Mouse (Mus musculus): ENCODE data around the gene Nfkbid. TPM values are rescaled to one million over a fixed set of nuclear protein-coding genes. Genes with fewer than 3 reads are reported as not detected.

The Nfkbid gene
- polyA plus RNA-seq (2017; shearing (Covaris generic)) = 102 TPM

DNA sequence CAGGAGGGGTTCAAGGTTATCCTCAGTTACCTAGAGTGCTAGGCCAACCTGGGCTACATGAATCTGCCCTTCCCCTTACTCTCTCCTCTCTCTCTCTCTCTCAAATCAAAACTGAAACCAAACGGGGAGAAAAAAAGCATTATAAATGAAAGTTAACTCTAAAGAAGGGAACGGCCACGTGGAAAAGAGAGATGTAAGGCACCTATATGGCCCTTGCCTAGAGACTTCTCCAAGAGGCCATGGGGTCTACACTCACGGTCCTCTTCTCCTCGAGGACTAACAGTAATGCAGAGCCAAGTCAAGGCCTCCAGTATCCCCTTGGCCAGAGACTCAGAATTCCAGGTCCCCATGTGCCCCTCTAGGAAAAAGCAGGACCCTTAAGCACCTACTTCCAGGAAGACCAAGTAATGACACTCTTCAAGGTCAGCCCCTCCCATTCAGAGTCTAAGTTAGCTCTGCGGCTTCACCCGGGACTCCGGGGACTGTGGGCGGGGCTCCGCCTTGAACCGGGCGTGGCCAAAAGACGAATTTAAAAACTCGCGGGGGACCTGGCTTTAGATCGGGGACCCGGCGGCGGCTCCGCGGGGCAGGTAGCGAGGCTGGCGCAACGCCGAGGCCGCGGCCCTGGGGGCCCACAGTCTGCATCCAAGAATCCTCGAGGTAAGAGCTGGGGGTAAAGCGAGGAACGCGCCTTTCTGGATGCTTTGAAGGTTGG, at the start of gene Nfkbid:
Nfkbid (plus strand) TSS at position 558 of the 715 bp plus-strand sequence.

DNA sequence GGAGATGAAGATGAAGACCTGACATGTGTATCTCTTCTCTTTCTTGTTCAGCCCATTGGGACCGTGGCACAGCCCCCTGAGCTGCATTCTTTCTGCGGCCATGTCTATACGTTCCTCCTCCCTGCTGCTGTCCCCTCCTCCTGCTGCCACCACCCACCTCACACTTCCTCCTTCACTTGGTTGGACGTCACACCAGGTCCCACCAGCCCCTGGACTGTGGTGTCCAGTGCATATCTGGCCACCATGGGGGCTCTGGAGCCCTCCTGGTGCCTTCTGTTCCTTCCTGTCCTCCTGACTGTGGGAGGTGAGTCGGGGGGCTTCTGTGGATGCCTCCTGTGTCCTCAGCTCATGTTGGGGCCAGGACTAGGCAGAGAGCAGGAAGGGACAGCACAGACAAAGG, 7.9 kb upstream of the Nfkbid start, which contains the start of gene Tyrobp:
Tyrobp (plus strand) TSS at position 165 of the 400 bp plus-strand sequence.

DNA sequence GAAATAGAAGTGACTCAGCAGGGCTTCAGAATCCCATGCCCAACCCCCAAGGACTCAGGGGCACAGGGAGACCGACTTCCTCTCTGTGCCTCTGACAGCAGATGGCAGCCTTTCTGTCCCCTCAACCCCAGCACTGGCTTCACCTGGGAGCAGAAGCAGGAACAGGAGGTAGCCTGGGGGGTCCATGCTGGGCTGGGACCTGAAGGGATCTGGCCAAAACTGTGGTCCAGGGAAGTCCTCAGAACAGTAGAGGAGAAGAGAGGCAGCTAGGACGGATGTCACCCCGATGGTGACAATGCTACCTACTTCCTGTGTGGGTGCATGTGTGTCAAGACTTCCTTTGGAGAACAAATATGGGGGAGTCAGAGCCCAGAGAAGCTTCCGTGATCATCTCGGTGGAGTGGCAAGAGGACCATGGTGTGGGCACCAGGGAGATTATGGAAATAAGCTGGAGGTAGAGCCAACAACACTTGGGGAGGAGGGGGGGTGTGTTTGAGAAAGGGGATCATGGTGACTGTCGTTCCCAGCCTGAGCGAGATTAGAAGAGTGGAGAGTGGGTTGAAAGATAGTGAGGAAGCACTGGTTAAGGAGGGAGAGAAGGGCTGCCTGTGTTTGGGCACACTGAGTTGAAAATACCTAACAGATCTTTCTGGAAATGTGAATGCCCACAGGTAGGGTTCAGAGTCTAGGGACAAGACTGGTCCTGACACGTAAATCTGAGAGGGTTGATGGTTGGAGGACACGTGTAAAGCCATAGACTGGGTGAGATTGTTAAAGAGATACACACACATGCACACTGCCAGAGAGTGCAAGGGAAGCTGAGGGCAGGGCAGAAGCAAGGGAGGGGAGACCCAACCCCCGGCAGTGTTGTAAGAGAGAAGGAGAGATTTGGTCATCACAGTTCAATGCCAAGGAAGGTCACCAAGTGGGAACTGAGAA, 1.7 kb upstream of the Nfkbid start, which contains the start of gene Hcst:
Hcst (minus strand) TSS at position 294 of the 939 bp plus-strand sequence.

DNA sequence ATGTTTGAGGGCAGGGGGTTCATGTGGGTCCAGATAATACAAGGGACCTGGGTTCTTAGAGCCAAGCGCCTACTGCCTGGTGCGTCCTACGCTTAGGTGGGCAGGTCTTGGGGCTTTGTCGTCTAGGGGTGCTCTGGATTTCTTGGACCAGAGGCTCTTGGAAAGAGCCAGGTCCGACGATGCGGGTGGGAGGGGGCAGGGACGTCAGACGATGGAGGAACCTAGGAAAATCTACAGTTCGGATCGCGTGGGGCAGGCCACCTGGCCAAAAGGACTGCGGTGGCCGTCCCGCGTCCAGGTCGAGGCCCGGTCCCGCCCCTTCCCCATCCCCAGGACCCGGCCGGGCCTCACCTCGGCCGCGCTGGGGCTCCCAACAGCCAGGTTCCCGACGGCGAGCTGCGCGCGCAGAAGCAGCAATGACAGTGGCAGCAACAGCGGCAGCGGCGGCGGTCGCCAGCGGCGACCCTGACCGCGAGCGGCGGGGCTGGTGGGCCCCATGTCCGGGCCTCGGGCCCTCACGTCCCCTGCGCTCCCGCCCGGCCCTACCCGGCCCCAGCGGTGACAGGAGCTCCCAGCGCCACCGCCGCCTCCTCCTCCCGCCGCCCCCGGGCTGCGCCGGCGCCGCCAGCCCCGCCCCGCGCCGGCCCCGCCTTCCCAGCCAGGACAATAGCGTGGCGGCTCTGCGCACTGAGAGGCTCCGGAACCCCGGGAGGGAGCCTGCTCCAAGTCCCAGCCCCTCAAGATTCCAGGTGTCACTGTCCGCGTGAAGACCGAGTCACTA, 23.6 kb downstream of the Nfkbid start, which contains the start of gene Aplp1:
Aplp1 (minus strand) TSS at position 565 of the 781 bp plus-strand sequence.

DNA sequence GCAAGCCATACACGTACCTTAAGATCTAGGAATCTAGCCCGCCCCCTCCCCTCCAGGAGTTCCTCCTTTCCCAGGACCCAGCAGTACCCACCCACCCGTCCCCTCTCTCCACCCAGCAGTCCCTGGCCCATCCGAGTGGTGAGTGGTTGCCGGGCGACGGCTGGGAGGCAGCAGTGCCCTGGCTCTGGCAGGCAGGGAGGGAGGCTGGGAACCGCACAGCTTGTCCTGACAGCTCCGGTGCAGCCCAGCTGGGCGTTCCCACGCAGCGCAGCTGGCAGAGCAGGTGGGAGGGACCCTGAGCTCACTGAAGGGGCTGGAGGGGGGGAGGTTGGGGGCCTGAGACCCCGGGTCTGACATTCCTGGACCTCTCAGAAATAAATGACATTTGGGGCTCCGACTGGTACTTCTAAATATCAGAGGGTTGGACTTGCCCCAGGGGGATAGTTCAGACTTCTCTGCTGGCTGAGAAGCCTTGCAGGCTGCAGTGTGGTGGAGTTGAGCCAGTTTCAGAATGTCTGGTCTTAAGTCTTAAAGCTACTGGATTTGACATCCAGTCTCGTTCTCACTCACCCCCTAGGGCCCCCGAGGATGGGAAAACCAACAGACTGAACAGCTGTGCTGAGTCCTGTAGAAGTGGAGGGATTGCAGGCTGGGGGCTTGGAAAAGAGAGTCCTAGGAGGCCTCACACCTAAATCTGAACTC, 36.2 kb downstream of the Nfkbid start, which contains the start of the genes Kirrel2 and Nphs1:
Kirrel2 (minus strand) TSS at position 62 of the 702 bp plus-strand sequence.
Nphs1 (plus strand) TSS at position 687 of the 702 bp plus-strand sequence.

Other genes with a start within 250 kb of the Nfkbid start
- 1.5 TPM for gene Cox7a1, start 237.6 kb upstream of the Nfkbid start, polyA plus RNA-seq (2017; shearing (Covaris generic))
- 74.4 TPM for gene Capns1, start 222.9 kb upstream of the Nfkbid start, polyA plus RNA-seq (2017; shearing (Covaris generic))
- gene Polr2i, start 189.8 kb upstream of the Nfkbid start, polyA plus RNA-seq (2017; shearing (Covaris generic)) = 69.2 TPM
- gene Tbcb, start 189.5 kb upstream of the Nfkbid start, polyA plus RNA-seq (2017; shearing (Covaris generic)) = 134 TPM
- not detected for gene Ovol3, start 186.0 kb upstream of the Nfkbid start, polyA plus RNA-seq (2017; shearing (Covaris generic))
- 0.69 TPM for gene Thap8, start 141.6 kb upstream of the Nfkbid start, polyA plus RNA-seq (2017; shearing (Covaris generic))
- 5.3 TPM for gene Wdr62, start 141.3 kb upstream of the Nfkbid start, polyA plus RNA-seq (2017; shearing (Covaris generic))
- 4.2 TPM for gene Clip3, start 130.0 kb upstream of the Nfkbid start, polyA plus RNA-seq (2017; shearing (Covaris generic))
- gene Alkbh6, start 113.0 kb upstream of the Nfkbid start, polyA plus RNA-seq (2017; shearing (Covaris generic)) = 157 TPM
- 13.5 TPM for gene Syne4, start 106.9 kb upstream of the Nfkbid start, polyA plus RNA-seq (2017; shearing (Covaris generic))
- not detected for gene E130208F15Rik, start 100.0 kb upstream of the Nfkbid start, polyA plus RNA-seq (2017; shearing (Covaris generic))
- 7.4 TPM for gene Sdhaf1, start 97.8 kb upstream of the Nfkbid start, polyA plus RNA-seq (2017; shearing (Covaris generic))
- not detected for gene Lrfn3, start 59.0 kb upstream of the Nfkbid start, polyA plus RNA-seq (2017; shearing (Covaris generic))
- 7.0 TPM for gene Tyrobp, start 8.0 kb upstream of the Nfkbid start, polyA plus RNA-seq (2017; shearing (Covaris generic))
- 514 TPM for gene Hcst, start 1.9 kb upstream of the Nfkbid start, polyA plus RNA-seq (2017; shearing (Covaris generic))
- gene Aplp1, start 23.8 kb downstream of the Nfkbid start, polyA plus RNA-seq (2017; shearing (Covaris generic)) = 3.1 TPM
- gene Kirrel2, start 36.0 kb downstream of the Nfkbid start, polyA plus RNA-seq (2017; shearing (Covaris generic)) = not detected
- not detected for gene Nphs1, start 36.6 kb downstream of the Nfkbid start, polyA plus RNA-seq (2017; shearing (Covaris generic))
- gene Prodh2, start 71.9 kb downstream of the Nfkbid start, polyA plus RNA-seq (2017; shearing (Covaris generic)) = not detected
- gene Arhgap33, start 113.3 kb downstream of the Nfkbid start, polyA plus RNA-seq (2017; shearing (Covaris generic)) = 1.8 TPM
- 5.2 TPM for gene Hspb6, start 130.4 kb downstream of the Nfkbid start, polyA plus RNA-seq (2017; shearing (Covaris generic))
- 10.0 TPM for gene Proser3, start 130.6 kb downstream of the Nfkbid start, polyA plus RNA-seq (2017; shearing (Covaris generic))
- 117 TPM for gene Lin37, start 138.1 kb downstream of the Nfkbid start, polyA plus RNA-seq (2017; shearing (Covaris generic))
- 68.8 TPM for gene U2af1l4, start 141.6 kb downstream of the Nfkbid start, polyA plus RNA-seq (2017; shearing (Covaris generic))
- 97.7 TPM for gene Gm49396, start 141.6 kb downstream of the Nfkbid start, polyA plus RNA-seq (2017; shearing (Covaris generic))
- 274 TPM for gene Psenen, start 141.9 kb downstream of the Nfkbid start, polyA plus RNA-seq (2017; shearing (Covaris generic))
- 171 TPM for gene Igflr1, start 143.7 kb downstream of the Nfkbid start, polyA plus RNA-seq (2017; shearing (Covaris generic))
- 8.9 TPM for gene Kmt2b, start 167.0 kb downstream of the Nfkbid start, polyA plus RNA-seq (2017; shearing (Covaris generic))
- 15.6 TPM for gene Zbtb32, start 177.2 kb downstream of the Nfkbid start, polyA plus RNA-seq (2017; shearing (Covaris generic))
- gene Upk1a, start 191.1 kb downstream of the Nfkbid start, polyA plus RNA-seq (2017; shearing (Covaris generic)) = 0.65 TPM
- gene Cox6b1, start 204.4 kb downstream of the Nfkbid start, polyA plus RNA-seq (2017; shearing (Covaris generic)) = 713 TPM
- not detected for gene Etv2, start 214.1 kb downstream of the Nfkbid start, polyA plus RNA-seq (2017; shearing (Covaris generic))
- gene Rbm42, start 228.6 kb downstream of the Nfkbid start, polyA plus RNA-seq (2017; shearing (Covaris generic)) = 195 TPM
- gene Haus5, start 243.3 kb downstream of the Nfkbid start, polyA plus RNA-seq (2017; shearing (Covaris generic)) = 40.4 TPM
- not detected for gene Pmis2, start 249.9 kb downstream of the Nfkbid start, polyA plus RNA-seq (2017; shearing (Covaris generic))

Measured in CD4-positive, CD25-positive, alpha-beta regulatory T cell, adult 9 weeks (primary cell).